Mouse (Mus musculus) c-Kit-positive CD71-negative TER-119-negative erythroid progenitor cells, embryonic 14.5 days (primary cell): ENCODE data around the gene Plac8.

Source experiments
- DNase-seq: peaks from one replicate; pipeline ENCODE4 v3.0.0-alpha.2; 2013; ENCODE audit warnings: low read depth

Plac8 gene

GRCm38 (mm10) chr5:100572069-100572468, at the start of gene Plac8:
Gene Plac8 (minus strand): TSS chr5:100572245.
- no peak for DNase-seq

GRCm38 (mm10) chr5:100620952-100621351, 48.9 kb upstream of the Plac8 start:
- DNase-seq: no peak

- DNase-seq: no peak
Observed at GRCm38 (mm10) chr5:100619586-100620275, 47.7 kb upstream of the Plac8 start.

GRCm38 (mm10) chr5:100613896-100614768, 42.1 kb upstream of the Plac8 start:
- no peak for DNase-seq

- no peak for DNase-seq
Observed at GRCm38 (mm10) chr5:100607868-100608267, 35.8 kb upstream of the Plac8 start.

GRCm38 (mm10) chr5:100607090-100607762, 35.2 kb upstream of the Plac8 start:
- DNase-seq: no peak

GRCm38 (mm10) chr5:100605828-100606229, 33.8 kb upstream of the Plac8 start:
- no peak for DNase-seq

- DNase-seq: no peak
Observed at GRCm38 (mm10) chr5:100604061-100604460, 32.0 kb upstream of the Plac8 start.

GRCm38 (mm10) chr5:100601864-100602263, 29.8 kb upstream of the Plac8 start:
- no peak for DNase-seq

GRCm38 (mm10) chr5:100598961-100599463, 27.0 kb upstream of the Plac8 start:
- DNase-seq: no peak

- DNase-seq: peak; percentile 63
Observed at GRCm38 (mm10) chr5:100597886-100598485, 25.9 kb upstream of the Plac8 start.

GRCm38 (mm10) chr5:100595999-100596398, 24.0 kb upstream of the Plac8 start:
- no peak for DNase-seq

- no peak for DNase-seq
Observed at GRCm38 (mm10) chr5:100594803-100595467, 22.9 kb upstream of the Plac8 start.

GRCm38 (mm10) chr5:100590505-100590904, 18.5 kb upstream of the Plac8 start:
- no peak for DNase-seq

GRCm38 (mm10) chr5:100587626-100588025, 15.6 kb upstream of the Plac8 start:
- no peak for DNase-seq

GRCm38 (mm10) chr5:100587136-100587535, 15.1 kb upstream of the Plac8 start:
- no peak for DNase-seq

- DNase-seq: no peak
Observed at GRCm38 (mm10) chr5:100585657-100586056, 13.6 kb upstream of the Plac8 start.

GRCm38 (mm10) chr5:100585206-100585644, 13.2 kb upstream of the Plac8 start:
- DNase-seq: no peak

- DNase-seq: no peak
Observed at GRCm38 (mm10) chr5:100583066-100583465, 11.0 kb upstream of the Plac8 start.

- no peak for DNase-seq
Observed at GRCm38 (mm10) chr5:100582435-100582826, 10.4 kb upstream of the Plac8 start.
